Mouse (Mus musculus): ENCODE measurements around the gene Surf6. TPM values are rescaled to one million over a fixed set of nuclear protein-coding genes. Genes with fewer than 3 reads are reported as not detected.

The Surf6 gene
- polyA plus RNA-seq, 1 experiment = 14.5 TPM

Other genes starting within 250 kb of the Surf6 start
- gene Lcn4, start 231.6 kb downstream of the Surf6 start, polyA plus RNA-seq (2012; rRNA removed) = not detected in 2 replicates
- 13.0 and 17.6 TPM in 2 replicates for gene Abo, start 37.9 kb downstream of the Surf6 start, polyA plus RNA-seq (2012; rRNA removed)
- 58.8 and 66.0 TPM in 2 replicates for gene Med22, start 7.8 kb upstream of the Surf6 start, polyA plus RNA-seq (2012; rRNA removed)
- 845 and 916 TPM in 2 replicates for gene Rpl7a, start 7.9 kb upstream of the Surf6 start, polyA plus RNA-seq (2012; rRNA removed)
- 26.7 and 27.8 TPM in 2 replicates for gene Surf2, start 13.5 kb upstream of the Surf6 start, polyA plus RNA-seq (2012; rRNA removed)
- 63.5 and 64.5 TPM in 2 replicates for gene Surf1, start 13.7 kb upstream of the Surf6 start, polyA plus RNA-seq (2012; rRNA removed)
- gene Surf4, start 31.0 kb upstream of the Surf6 start, polyA plus RNA-seq (2012; rRNA removed) = 357 and 417 TPM in 2 replicates
- 0.80 and 0.95 TPM in 2 replicates for gene Stkld1, start 31.2 kb upstream of the Surf6 start, polyA plus RNA-seq (2012; rRNA removed)
- gene Rexo4, start 61.5 kb upstream of the Surf6 start, polyA plus RNA-seq (2012; rRNA removed) = 26.9 and 30.2 TPM in 2 replicates
- gene Adamts13, start 70.5 kb upstream of the Surf6 start, polyA plus RNA-seq (2012; rRNA removed) = 0.04 and 0.10 TPM in 2 replicates
- gene Cacfd1, start 107.0 kb upstream of the Surf6 start, polyA plus RNA-seq (2012; rRNA removed) = 76.2 and 90.6 TPM in 2 replicates
- gene Slc2a6, start 125.1 kb upstream of the Surf6 start, polyA plus RNA-seq (2012; rRNA removed) = 2.3 and 3.6 TPM in 2 replicates
- gene Mymk, start 169.3 kb upstream of the Surf6 start, polyA plus RNA-seq (2012; rRNA removed) = 0.11 and 0.18 TPM in 2 replicates
- gene Adamtsl2, start 176.5 kb upstream of the Surf6 start, polyA plus RNA-seq (2012; rRNA removed) = 8.1 and 12.6 TPM in 2 replicates
- gene Fam163b, start 239.6 kb upstream of the Surf6 start, polyA plus RNA-seq (2012; rRNA removed) = 0.06 and 0.11 TPM in 2 replicates

Measured in gonadal fat pad, adult 2 months (tissue).